Mouse (Mus musculus) heart, embryonic 11.5 days (tissue): ENCODE measurements around the gene Dnah3. TPM values are rescaled to one million over a fixed set of nuclear protein-coding genes. Genes with fewer than 3 reads are reported as not detected.

Source experiments
- ATAC-seq: fragments of 200-750 bp; cut with Nextera tagmentation; replicated peaks from 2 replicates; pipeline ENCODE4 v1.8.0; 2017; ENCODE audit warnings: moderate library complexity; ENCODE audit not compliant: insufficient number of reproducible peaks, low FRiP score, low TSS enrichment
- H3K27ac ChIP-seq: fragments of 300-500 bp; sonication (generic); 2 replicates; pipeline ENCODE4 v1.5.1; 2014; ENCODE audit warnings: mild to moderate bottlenecking, low read depth, low read length
- H3K27me3 ChIP-seq: fragments of 300-500 bp; sonication (generic); 2 replicates; pipeline ENCODE4 v1.6.1; 2014; ENCODE audit warnings: mild to moderate bottlenecking, low read length, mixed read lengths; ENCODE audit not compliant: control insufficient read depth, insufficient read depth
- H3K36me3 ChIP-seq: fragments of 300-500 bp; sonication (generic); 2 replicates; pipeline ENCODE4 v1.6.1; 2014; ENCODE audit warnings: mild to moderate bottlenecking, low read length, moderate library complexity, mixed read lengths; ENCODE audit not compliant: control insufficient read depth, insufficient read depth
- H3K4me1 ChIP-seq: fragments of 300-500 bp; sonication (generic); 2 replicates; pipeline ENCODE4 v1.6.1; 2014; ENCODE audit warnings: low read length; ENCODE audit not compliant: control insufficient read depth, insufficient read depth
- H3K4me2 ChIP-seq: fragments of 300-500 bp; sonication (generic); 2 replicates; pipeline ENCODE4 v1.6.1; 2014; ENCODE audit warnings: mild to moderate bottlenecking, moderate library complexity
- H3K4me3 ChIP-seq: fragments of 300-500 bp; sonication (generic); 2 replicates; pipeline ENCODE4 v1.5.1; 2014; ENCODE audit warnings: low read depth, low read length
- H3K9ac ChIP-seq: fragments of 300-500 bp; sonication (generic); 2 replicates; pipeline ENCODE4 v1.6.1; 2014; ENCODE audit warnings: mild to moderate bottlenecking, low read depth, low read length, moderate library complexity
- H3K9me3 ChIP-seq: fragments of 300-500 bp; sonication (generic); replicated peaks from 2 replicates; pipeline ENCODE4 v1.6.1; 2016; ENCODE audit warnings: low read length; ENCODE audit not compliant: control insufficient read depth
- WGBS: fragments of 180-500 bp; shearing (Covaris S2); extraction: QIAGEN DNeasy Blood & Tissue Kit; methylation state at CpG from one replicate; pipeline ENCODE4 v1.1.7; 2014; ENCODE audit not compliant: insufficient replicate concordance; 5-methylcytosine and 5-hydroxymethylcytosine counted together
- polyA plus RNA-seq: library from polyadenylated mRNA; unstranded; fragments of >200 nt; fragmentation: Nextera tagmentation; extraction: Ambion mirVana; gene quantifications from 2 replicates; pipeline ENCODE4 v1.2.1, GENCODE M21; 2014

Gene Dnah3
- polyA plus RNA-seq, 1 experiment from 2014 or later = not detected

DNA sequence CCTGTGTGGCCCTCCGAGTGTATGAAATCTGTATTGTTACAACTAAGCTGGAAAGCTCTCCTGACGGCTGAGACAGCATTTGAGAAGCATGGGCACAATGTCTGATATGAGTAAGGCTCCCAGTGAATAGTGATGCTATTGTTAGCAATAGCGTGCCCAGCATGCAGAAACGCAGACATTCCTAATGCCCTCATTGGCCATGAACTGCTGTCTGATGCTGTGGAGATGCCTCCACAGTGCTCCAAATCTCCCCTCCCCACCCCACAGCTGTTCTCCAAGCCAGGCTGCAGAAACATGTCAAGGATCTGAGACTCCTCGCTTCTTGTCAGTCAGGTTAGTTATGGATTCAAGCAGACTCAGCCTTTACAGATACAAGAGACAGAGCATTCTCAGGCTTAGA lies 58.7 kb downstream of the Dnah3 start:
- H3K9me3 ChIP-seq = no peaks in the 10 kb centered on the region
- no peak overlapping the region for H3K4me2 ChIP-seq
- no peak for ATAC-seq
- H3K27me3 ChIP-seq = no peaks in the 10 kb centered on the region
- no peaks in the 10 kb centered on the region for H3K36me3 ChIP-seq
- WGBS = 70% methylated on average over 5 of the region's 5 CpGs
- no peak overlapping the region for H3K9ac ChIP-seq
- H3K27ac ChIP-seq = no peak overlapping the region
- H3K4me1 ChIP-seq = no peaks in the 10 kb centered on the region
- H3K4me3 ChIP-seq = no peak overlapping the region

DNA sequence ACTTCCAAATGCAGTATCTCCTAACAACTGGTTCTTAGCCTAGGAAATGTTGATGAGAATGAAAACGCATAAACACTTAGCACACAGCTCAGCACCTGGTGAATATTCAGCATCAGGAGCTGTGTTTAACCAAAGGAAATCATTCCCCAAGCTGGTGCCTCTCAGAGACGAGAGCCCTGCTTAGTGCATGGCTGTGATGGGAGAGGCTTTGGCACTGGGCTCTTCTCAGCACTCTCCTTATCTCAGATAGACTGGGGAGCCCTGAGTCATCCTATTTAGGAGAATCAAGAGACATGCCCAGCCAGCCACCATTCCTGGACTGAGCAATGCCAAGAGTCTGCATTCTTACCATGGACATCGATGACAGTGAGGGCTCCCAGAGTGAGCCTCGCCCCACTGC lies 60.1 kb downstream of the Dnah3 start:
- 69% methylated on average over 4 of the region's 4 CpGs for WGBS
- H3K27ac ChIP-seq = no peak overlapping the region
- no peak for ATAC-seq
- no peak overlapping the region for H3K9ac ChIP-seq
- no peaks in the 10 kb centered on the region for H3K4me1 ChIP-seq
- no peak overlapping the region for H3K4me3 ChIP-seq
- no peaks in the 10 kb centered on the region for H3K9me3 ChIP-seq
- H3K27me3 ChIP-seq = no peaks in the 10 kb centered on the region
- H3K36me3 ChIP-seq = no peaks in the 10 kb centered on the region
- no peak overlapping the region for H3K4me2 ChIP-seq

DNA sequence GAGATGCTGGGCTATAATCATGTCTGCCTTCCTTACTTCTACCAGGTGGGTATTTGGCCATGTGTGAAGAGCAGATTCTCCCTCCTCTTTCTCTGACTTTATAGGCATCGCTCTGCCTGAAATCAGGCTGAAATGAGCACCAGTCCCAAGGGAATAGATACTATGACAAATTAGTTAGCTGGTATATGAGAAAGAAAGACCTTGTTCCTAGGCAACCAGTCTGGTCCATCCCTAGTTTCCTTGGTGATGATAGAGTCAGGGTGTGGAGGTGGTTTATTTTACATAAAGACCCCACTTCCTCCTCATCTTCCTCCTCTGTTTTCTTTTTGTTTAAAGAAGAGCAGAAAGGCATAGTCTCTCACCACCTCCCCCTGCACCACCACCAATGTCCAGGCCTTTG lies 60.5 kb downstream of the Dnah3 start:
- WGBS = 81% methylated on average over 1 of the region's 1 CpGs
- H3K27me3 ChIP-seq = no peaks in the 10 kb centered on the region

DNA sequence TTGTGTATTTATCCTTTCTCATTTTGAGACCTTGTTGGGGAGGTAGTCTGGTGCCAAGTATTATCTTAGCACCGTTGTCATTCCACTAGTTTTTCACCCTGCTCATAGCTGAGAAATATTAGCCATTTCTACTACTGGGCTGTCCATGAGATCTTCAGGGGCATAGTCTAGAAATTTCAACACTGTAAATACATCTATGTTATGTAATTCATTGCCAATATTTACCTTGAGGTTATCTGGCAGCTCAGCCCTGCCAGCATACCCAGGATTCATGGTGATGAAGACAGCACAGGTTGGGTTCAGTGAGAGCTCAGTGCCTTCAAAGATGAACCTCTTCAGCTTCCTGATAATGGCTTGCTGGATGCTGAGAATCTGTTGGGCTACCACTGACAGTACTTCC lies 66.4 kb downstream of the Dnah3 start:
- H3K9me3 ChIP-seq = peaks cover 3% of the 10 kb centered on the region; the same call in 1 of the 2 replicates
- H3K4me2 ChIP-seq = no peak overlapping the region
- H3K27me3 ChIP-seq = no peaks in the 10 kb centered on the region
- H3K9ac ChIP-seq = no peak overlapping the region
- 93% methylated on average over 1 of the region's 1 CpGs for WGBS
- no peak overlapping the region for H3K4me3 ChIP-seq
- no peak overlapping the region for H3K27ac ChIP-seq
- H3K36me3 ChIP-seq = no peaks in the 10 kb centered on the region
- no peak for ATAC-seq
- no peaks in the 10 kb centered on the region for H3K4me1 ChIP-seq

More for the DNA sequence above, 60.5 kb downstream of the Dnah3 start:
- no peak overlapping the region for H3K4me3 ChIP-seq
- no peaks in the 10 kb centered on the region for H3K9me3 ChIP-seq
- H3K27ac ChIP-seq = no peak overlapping the region
- no peak overlapping the region for H3K9ac ChIP-seq
- no peaks in the 10 kb centered on the region for H3K4me1 ChIP-seq
- no peak for ATAC-seq
- no peak overlapping the region for H3K4me2 ChIP-seq
- H3K36me3 ChIP-seq = no peaks in the 10 kb centered on the region

DNA sequence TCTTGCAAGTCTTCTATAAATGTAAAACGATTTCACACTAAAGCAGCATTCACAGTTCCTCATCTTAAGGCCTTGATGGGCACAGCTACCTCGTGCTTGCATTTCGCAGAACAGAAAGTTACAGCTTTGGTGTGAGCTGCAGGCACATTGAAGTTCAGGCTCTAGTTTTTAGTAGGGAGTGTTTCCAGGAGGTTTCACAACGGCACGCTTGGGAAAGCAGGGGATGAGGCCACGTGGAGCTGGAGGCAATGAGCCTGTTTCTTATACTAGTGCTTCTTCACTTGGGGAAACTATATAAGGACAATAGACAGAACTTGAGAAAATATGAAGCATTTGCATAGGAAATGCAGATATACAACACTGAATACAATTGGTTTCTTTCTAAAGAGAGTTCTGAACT lies 98.0 kb downstream of the Dnah3 start:
- H3K4me3 ChIP-seq = no peak overlapping the region
- H3K4me1 ChIP-seq = no peaks in the 10 kb centered on the region
- no peaks in the 10 kb centered on the region for H3K27me3 ChIP-seq
- H3K4me2 ChIP-seq = no peak overlapping the region
- no peak overlapping the region for H3K9ac ChIP-seq
- no peaks in the 10 kb centered on the region for H3K9me3 ChIP-seq
- WGBS = 73% methylated on average over 6 of the region's 6 CpGs
- no peaks in the 10 kb centered on the region for H3K36me3 ChIP-seq
- H3K27ac ChIP-seq = no peak overlapping the region
- ATAC-seq = no peak

DNA sequence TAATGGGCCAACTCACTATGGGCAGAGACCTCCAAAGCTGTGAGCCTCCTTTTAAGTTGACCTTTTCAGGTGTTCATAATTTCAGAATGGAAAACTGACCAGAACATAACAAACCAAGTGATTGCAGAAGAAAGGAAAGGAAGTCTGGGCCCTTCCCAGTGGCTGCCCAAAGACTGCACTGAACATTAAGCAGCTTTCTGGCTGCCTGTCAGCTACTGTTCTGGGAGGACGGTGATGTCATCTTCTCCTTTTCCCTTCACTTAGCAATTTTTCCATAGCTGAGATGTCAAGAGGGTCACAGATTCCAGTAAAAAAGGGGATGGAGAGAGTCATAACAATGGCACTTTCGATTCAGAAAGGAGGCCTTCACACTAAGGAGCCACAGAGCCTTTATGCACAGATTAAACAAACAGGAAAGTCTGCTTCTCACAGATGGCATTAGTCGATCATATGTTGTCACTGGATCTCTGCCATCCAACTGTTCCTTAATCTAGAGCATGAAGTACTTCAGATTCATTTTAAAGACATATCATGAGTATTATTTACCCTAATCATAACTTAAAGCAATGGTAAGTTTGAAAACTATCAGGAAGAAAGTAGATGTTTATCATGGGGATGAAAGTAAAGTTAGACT lies 109.7 kb downstream of the Dnah3 start:
- Histone ChIP-seq H3K9me3 (no peaks in the 10 kb centered on the region), H3K27ac (no peak overlapping the region), H3K4me3 (no peak overlapping the region), H3K4me1 (no peaks in the 10 kb centered on the region), H3K9ac (no peak overlapping the region), H3K27me3 (no peaks in the 10 kb centered on the region), H3K4me2 (no peak overlapping the region), H3K36me3 (no peaks in the 10 kb centered on the region)
- no peak for ATAC-seq
- 54% methylated on average over 3 of the region's 3 CpGs for WGBS

DNA sequence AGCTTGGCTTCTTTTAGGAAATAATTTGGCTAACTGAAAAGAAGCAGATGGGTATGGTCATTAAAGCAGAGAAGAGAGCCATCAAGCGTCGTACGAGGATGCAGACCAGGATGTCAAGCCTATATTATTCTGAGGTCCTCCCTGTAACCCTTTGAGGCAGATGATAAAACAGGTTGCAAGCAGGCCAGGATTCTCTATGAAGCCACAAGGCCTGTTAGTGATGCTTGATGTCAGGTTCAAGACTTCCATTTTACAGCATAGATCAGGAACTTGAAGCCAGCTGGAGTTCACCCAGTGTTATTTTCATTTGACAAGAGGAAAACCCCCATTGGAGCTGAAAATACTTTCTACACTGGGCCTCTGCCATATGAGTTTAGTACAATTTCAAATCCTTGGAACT lies 114.9 kb downstream of the Dnah3 start:
- ATAC-seq = no peak
- Histone ChIP-seq H3K36me3 (no peaks in the 10 kb centered on the region), H3K27ac (no peak overlapping the region), H3K4me1 (no peaks in the 10 kb centered on the region), H3K27me3 (no peaks in the 10 kb centered on the region), H3K9me3 (no peaks in the 10 kb centered on the region), H3K4me3 (no peak overlapping the region), H3K9ac (no peak overlapping the region), H3K4me2 (no peak overlapping the region)
- WGBS = 81% methylated on average over 3 of the region's 3 CpGs

DNA sequence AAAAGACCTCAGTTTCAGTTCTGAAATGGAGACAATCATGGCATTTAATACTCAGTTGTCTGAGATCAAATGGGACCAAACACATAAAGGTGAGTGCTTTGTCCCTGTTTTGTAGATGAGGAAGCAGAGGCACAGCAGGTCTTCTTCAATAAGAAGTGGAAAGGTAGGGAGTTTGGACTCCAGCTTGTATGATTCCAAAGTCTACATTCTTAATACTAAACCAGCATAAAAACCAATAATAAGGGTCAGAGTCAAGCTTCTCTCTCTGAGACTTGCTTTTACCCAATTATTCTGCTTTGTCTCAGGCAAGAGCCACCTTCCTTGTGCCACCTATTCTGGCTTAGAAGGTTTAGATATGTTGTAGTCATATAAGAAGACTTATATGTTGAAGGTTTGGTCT lies 116.5 kb downstream of the Dnah3 start:
- Histone ChIP-seq H3K9ac (no peak overlapping the region), H3K4me2 (no peak overlapping the region), H3K27me3 (no peaks in the 10 kb centered on the region), H3K36me3 (no peaks in the 10 kb centered on the region), H3K9me3 (no peaks in the 10 kb centered on the region), H3K27ac (no peak overlapping the region), H3K4me1 (no peaks in the 10 kb centered on the region), H3K4me3 (no peak overlapping the region)
- no peak for ATAC-seq

DNA sequence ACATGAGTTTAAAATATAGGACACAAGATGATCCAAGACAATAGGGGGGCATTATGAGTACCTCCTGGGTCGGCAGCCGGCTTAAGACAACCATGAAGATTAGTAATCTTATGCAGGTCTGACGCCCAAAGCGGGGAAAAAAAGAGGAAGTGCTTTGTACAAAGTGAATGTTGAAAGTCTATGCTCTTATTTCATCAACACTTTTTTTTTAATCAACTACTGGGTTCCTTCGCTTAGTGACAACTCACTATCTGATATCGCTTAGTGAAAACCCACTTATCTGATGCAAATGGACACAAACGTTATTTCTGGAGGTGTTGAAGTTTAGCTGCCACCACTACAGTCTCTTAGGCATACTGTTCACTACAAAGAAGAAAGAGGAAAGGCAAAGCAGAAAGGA lies 117.5 kb downstream of the Dnah3 start:
- H3K36me3 ChIP-seq = no peaks in the 10 kb centered on the region
- 77% methylated on average over 7 of the region's 7 CpGs for WGBS
- no peak overlapping the region for H3K27ac ChIP-seq
- H3K9me3 ChIP-seq = no peaks in the 10 kb centered on the region
- ATAC-seq = no peak
- H3K27me3 ChIP-seq = no peaks in the 10 kb centered on the region
- no peaks in the 10 kb centered on the region for H3K4me1 ChIP-seq
- H3K4me3 ChIP-seq = no peak overlapping the region
- no peak overlapping the region for H3K9ac ChIP-seq
- H3K4me2 ChIP-seq = no peak overlapping the region
